Mouse (Mus musculus) small intestine, adult 2 months (tissue): ENCODE data around the gene Lenep.

Experiments used
- CTCF ChIP-seq: fragments of 200-500 bp; IDR thresholded peaks from 2 replicates; pipeline ENCODE4 v1.5.1; 2012; ENCODE audit warnings: low read depth, mild to moderate bottlenecking, control low read depth, inconsistent platforms, low read length, moderate library complexity, mixed read lengths; ENCODE audit not compliant: insufficient replicate concordance, insufficient read length; ENCODE audit errors: extremely low read depth
- POLR2A ChIP-seq: fragments of 200-500 bp; IDR thresholded peaks from 2 replicates; pipeline ENCODE4 v1.6.1; 2012; ENCODE audit warnings: low read depth, mild to moderate bottlenecking, control low read depth, inconsistent platforms, low read length, moderate library complexity

GRCm38 (mm10) chr3:89394894-89395256 is 7.7 kb downstream of the Lenep start:
- TF ChIP-seq CTCF: no peak
- TF ChIP-seq POLR2A: peak; percentile 56; the same call in 1 of the 2 replicates
